Mouse (Mus musculus) thymus, adult 2 months (tissue): ENCODE data around the gene Ikbkg.

Experiments
- CTCF ChIP-seq: fragments of 200-500 bp; IDR thresholded peaks from 2 replicates; pipeline ENCODE4 v1.5.1; 2012; ENCODE audit warnings: mild to moderate bottlenecking, control low read depth, low read length, moderate library complexity, borderline replicate concordance; ENCODE audit not compliant: control insufficient read depth, poor library complexity, insufficient read depth; ENCODE audit errors: extremely low read depth
- POLR2A ChIP-seq: fragments of 200-500 bp; IDR thresholded peaks from 2 replicates; pipeline ENCODE4 v1.6.1; 2012; ENCODE audit warnings: mild to moderate bottlenecking, low read length, control low read depth, moderate library complexity; ENCODE audit not compliant: control insufficient read depth, poor library complexity, insufficient read depth; ENCODE audit errors: extremely low read depth

DNA sequence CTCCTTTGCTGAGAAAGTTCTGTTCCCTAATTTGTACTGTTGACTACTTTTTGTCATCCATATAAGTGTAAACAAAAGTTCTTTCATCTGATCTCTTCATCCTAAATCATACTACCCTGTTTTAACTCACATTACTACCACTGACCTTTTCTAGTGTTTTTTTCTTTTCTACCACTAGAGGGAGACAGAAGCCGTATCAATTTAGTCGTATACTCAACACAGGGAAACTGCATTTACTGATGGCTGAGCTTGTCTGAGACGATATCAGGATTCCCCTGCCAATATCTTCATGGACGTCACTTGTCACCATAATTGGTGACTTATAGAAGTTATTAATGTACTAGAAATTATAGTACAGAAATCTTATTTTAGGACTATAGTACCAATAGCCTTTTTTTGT, 59.7 kb downstream of the Ikbkg start:
- TF ChIP-seq POLR2A (no peak), CTCF (no peak)
